Mouse (Mus musculus) lung, postnatal 0 days (tissue): ENCODE results near the gene G6pc. TPM values are rescaled to one million over a fixed set of nuclear protein-coding genes. Genes with fewer than 3 reads are reported as not detected.
A peak's percentile ranks its signal among the peaks of the same experiment; 100 is the strongest.
"Not testable (repeated sequence)": the region's sequence is repeated elsewhere in the genome, so short reads cannot be mapped to it uniquely, and the experiment has no call there.

Experiments used
- ATAC-seq: fragments of 200-750 bp; cut with Nextera tagmentation; 2 replicates; pipeline ENCODE4 v1.8.0; 2017; ENCODE audit warnings: moderate library complexity
- DNase-seq: peaks from one replicate; pipeline ENCODE4 v3.0.0-alpha.2; 2016; ENCODE audit warnings: low spot score
- H3K27ac ChIP-seq: fragments of 300-500 bp; sonication (generic); 2 replicates; pipeline ENCODE4 v1.5.1; 2014; ENCODE audit warnings: antibody characterized with exemption, mild to moderate bottlenecking, low read length, mixed read lengths
- H3K27me3 ChIP-seq: fragments of 300-500 bp; sonication (generic); replicated peaks from 2 replicates; pipeline ENCODE4 v1.6.1; 2014; ENCODE audit warnings: low read length, mixed read lengths; ENCODE audit not compliant: insufficient read depth
- H3K36me3 ChIP-seq: fragments of 300-500 bp; sonication (generic); 2 replicates; pipeline ENCODE4 v1.6.1; 2014; ENCODE audit warnings: low read length, mixed read lengths; ENCODE audit not compliant: insufficient read depth
- H3K4me1 ChIP-seq: fragments of 300-500 bp; sonication (generic); 2 replicates; pipeline ENCODE4 v1.6.1; 2014; ENCODE audit warnings: antibody characterized with exemption, low read depth, low read length, mixed read lengths; ENCODE audit not compliant: insufficient read depth
- H3K4me2 ChIP-seq: fragments of 300-500 bp; sonication (generic); replicated peaks from 2 replicates; pipeline ENCODE4 v1.6.1; 2014; ENCODE audit warnings: low read depth, mild to moderate bottlenecking, low read length, moderate library complexity, mixed read lengths
- H3K4me3 ChIP-seq: fragments of 300-500 bp; sonication (generic); 2 replicates; pipeline ENCODE4 v1.5.1; 2014; ENCODE audit warnings: low read depth, low read length
- H3K9ac ChIP-seq: fragments of 300-500 bp; sonication (generic); replicated peaks from 2 replicates; pipeline ENCODE4 v1.6.1; 2014; ENCODE audit warnings: low read depth, mild to moderate bottlenecking
- H3K9me3 ChIP-seq: fragments of 300-500 bp; sonication (generic); 2 replicates; pipeline ENCODE4 v1.6.1; 2016; ENCODE audit warnings: low read length, mixed read lengths
- CTCF ChIP-seq: IDR thresholded peaks from 2 replicates; pipeline ENCODE4 v1.5.1; 2016; ENCODE audit warnings: antibody characterized with exemption, mild to moderate bottlenecking
- EP300 ChIP-seq: IDR thresholded peaks from 2 replicates; pipeline ENCODE4 v1.6.1; 2016; ENCODE audit warnings: antibody characterized with exemption, mild to moderate bottlenecking, control low read depth
- WGBS: fragments of 180-500 bp; shearing (Covaris S2); extraction: QIAGEN DNeasy Blood & Tissue Kit; methylation state at CpG from one replicate; pipeline ENCODE4 v1.1.7; 2014; 5-methylcytosine and 5-hydroxymethylcytosine counted together
- polyA plus RNA-seq: library from polyadenylated mRNA; unstranded; fragments of >200 nt; fragmentation: Nextera tagmentation; extraction: Ambion mirVana; gene quantifications from 2 replicates; pipeline ENCODE4 v1.2.1, GENCODE M21; 2015

G6pc gene
- polyA plus RNA-seq, 1 experiment from 2014 or later, result 0.07 TPM

- Histone ChIP-seq H3K36me3 (no peaks in the 10 kb centered on the region), H3K9ac (no peak overlapping the region), H3K27ac (no peak overlapping the region), H3K27me3 (no peaks in the 10 kb centered on the region), H3K4me1 (no peaks in the 10 kb centered on the region), H3K9me3 (no peaks in the 10 kb centered on the region), H3K4me3 (no peak overlapping the region), H3K4me2 (no peak overlapping the region)
- TF ChIP-seq CTCF (no peak), EP300 (no peak)
- DNase-seq (no peak), ATAC-seq (no peak)
- WGBS, result 65% methylated on average over 6 of the region's 6 CpGs
Observed at GRCm38 (mm10) chr11:101328941-101329635, 38.3 kb upstream of the G6pc start.

- no peak within 1 kb of the TSS for H3K9ac ChIP-seq
- no peak for TF ChIP-seq EP300
- TF ChIP-seq CTCF, result no peak
- H3K27me3 ChIP-seq, result no peaks in the 10 kb centered on the region
- ATAC-seq (no peak; the same call in 1 of the 2 replicates), DNase-seq (no peak)
- H3K9me3 ChIP-seq, result no peaks in the 10 kb centered on the region
- no peaks in the 10 kb centered on the region for H3K36me3 ChIP-seq
- H3K4me1 ChIP-seq, result no peaks in the 10 kb centered on the region
- 57% methylated on average over 7 of the region's 7 CpGs for WGBS
- H3K4me3 ChIP-seq, result 0 out of 2 replicates have a peak within 1 kb of the TSS, but pooled peaks have one; percentile 5
- no peak within 1 kb of the TSS for H3K4me2 ChIP-seq
- H3K27ac ChIP-seq, result no peak within 1 kb of the TSS
Observed at GRCm38 (mm10) chr11:101330371-101330924, 36.9 kb upstream of the G6pc start, which contains the start of gene Aoc3. Gene Aoc3, plus strand, starts transcription at chr11:101330605.

- H3K9me3 ChIP-seq, ATAC-seq, H3K27me3 ChIP-seq, H3K9ac ChIP-seq, H3K36me3 ChIP-seq, H3K4me1 ChIP-seq, DNase-seq, H3K27ac ChIP-seq, H3K4me2 ChIP-seq: not testable (repeated sequence)
- H3K4me3 ChIP-seq, result 0 out of 2 replicates have a peak overlapping the region, but pooled peaks have one; percentile 5
- WGBS, result 81% methylated on average over 3 of the region's 6 CpGs
Observed at GRCm38 (mm10) chr11:101330961-101331360, 36.4 kb upstream of the G6pc start.

GRCm38 (mm10) chr11:101332537-101332936 lies 34.8 kb upstream of the G6pc start:
- Histone ChIP-seq H3K4me3 (no peak overlapping the region), H3K4me2 (no peak overlapping the region), H3K27ac (no peak overlapping the region), H3K27me3 (no peaks in the 10 kb centered on the region), H3K9me3 (no peaks in the 10 kb centered on the region), H3K9ac (no peak overlapping the region), H3K4me1 (no peaks in the 10 kb centered on the region), H3K36me3 (no peaks in the 10 kb centered on the region)
- 74% methylated on average over 3 of the region's 3 CpGs for WGBS
- TF ChIP-seq CTCF (no peak), EP300 (no peak)
- DNase-seq (no peak), ATAC-seq (no peak)

GRCm38 (mm10) chr11:101334023-101334422 lies 33.3 kb upstream of the G6pc start:
- Histone ChIP-seq H3K36me3 (no peaks in the 10 kb centered on the region), H3K4me2 (no peak overlapping the region), H3K27ac (no peak overlapping the region), H3K9ac (no peak overlapping the region), H3K4me1 (no peaks in the 10 kb centered on the region), H3K9me3 (no peaks in the 10 kb centered on the region), H3K4me3 (no peak overlapping the region), H3K27me3 (no peaks in the 10 kb centered on the region)
- ATAC-seq (no peak), DNase-seq (no peak)
- no peak for TF ChIP-seq CTCF
- TF ChIP-seq EP300, result no peak
- 40% methylated on average over 10 of the region's 10 CpGs for WGBS

- 25% methylated on average over 6 of the region's 6 CpGs for WGBS
- Histone ChIP-seq H3K4me2 (no peak overlapping the region), H3K9me3 (no peaks in the 10 kb centered on the region), H3K36me3 (no peaks in the 10 kb centered on the region), H3K4me1 (no peaks in the 10 kb centered on the region), H3K4me3 (no peak overlapping the region), H3K27ac (no peak overlapping the region), H3K27me3 (no peaks in the 10 kb centered on the region), H3K9ac (no peak overlapping the region)
- ATAC-seq (no peak), DNase-seq (no peak)
- TF ChIP-seq EP300 (no peak), CTCF (no peak)
Observed at GRCm38 (mm10) chr11:101334516-101334915, 32.8 kb upstream of the G6pc start.
